Mouse (Mus musculus): ENCODE data around the gene Nmrk2. TPM values are rescaled to one million over a fixed set of nuclear protein-coding genes. Genes with fewer than 3 reads are reported as not detected.

The Nmrk2 gene
- total RNA-seq, 2 experiments from 2014 or later: not detected

- DNase-seq (ENCODE audit: low spot score in 2 of 2): peak; percentile 100
Observed at GRCm38 (mm10) chr10:81167200-81168086, 34.4 kb downstream of the Nmrk2 start, which contains the start of gene Pias4. Gene Pias4 (minus strand): TSS chr10:81167923.

GRCm38 (mm10) chr10:81165118-81165517 is 36.7 kb downstream of the Nmrk2 start:
- DNase-seq (ENCODE audit: low spot score in 2 of 2): no peak

GRCm38 (mm10) chr10:81162318-81162652 is 39.6 kb downstream of the Nmrk2 start:
- DNase-seq (ENCODE audit: low spot score in 2 of 2): no peak

GRCm38 (mm10) chr10:81161602-81162317 is 40.1 kb downstream of the Nmrk2 start:
- no peak for DNase-seq (ENCODE audit: low spot score in 2 of 2)

GRCm38 (mm10) chr10:81154736-81155135 is 47.1 kb downstream of the Nmrk2 start:
- no peak for DNase-seq (ENCODE audit: low spot score in 2 of 2)

- no peak for DNase-seq (ENCODE audit: low spot score in 2 of 2)
Observed at GRCm38 (mm10) chr10:81154313-81154712, 47.5 kb downstream of the Nmrk2 start.

GRCm38 (mm10) chr10:81152609-81153008 is 49.2 kb downstream of the Nmrk2 start:
- no peak for DNase-seq (ENCODE audit: low spot score in 2 of 2)

- DNase-seq (ENCODE audit: low spot score in 2 of 2): no peak
Observed at GRCm38 (mm10) chr10:81151261-81151660, 50.6 kb downstream of the Nmrk2 start.

Other genes with a start within 250 kb of the Nmrk2 start
- gene Gng7, start 187.1 kb downstream of the Nmrk2 start, total RNA-seq (2021): 100 to 1,000 TPM; 107 to 137 TPM
- 100 to 1,000 TPM; 104 to 113 TPM for gene Diras1, start 176.4 kb downstream of the Nmrk2 start, total RNA-seq (2021)
- gene Slc39a3, start 164.6 kb downstream of the Nmrk2 start, total RNA-seq (2021): 10 to 100 TPM; 56.9 to 60.1 TPM
- 100 to 1,000 TPM; 178 to 182 TPM for gene Sgta, start 141.9 kb downstream of the Nmrk2 start, total RNA-seq (2021)
- 10 to 100 TPM; 43.9 to 49.4 TPM for gene Thop1, start 132.0 kb downstream of the Nmrk2 start, total RNA-seq (2021)
- gene Creb3l3, start 103.2 kb downstream of the Nmrk2 start, total RNA-seq (2021): under 1 TPM; 0.35 to 0.67 TPM
- 100 to 1,000 TPM; 133 to 137 TPM for gene Map2k2, start 96.1 kb downstream of the Nmrk2 start, total RNA-seq (2021)
- gene Zbtb7a, start 66.8 kb downstream of the Nmrk2 start, total RNA-seq (2021): 100 to 1,000 TPM; 135 to 137 TPM
- gene Pias4, start 34.1 kb downstream of the Nmrk2 start, total RNA-seq (2021): 10 to 100 TPM; 27.8 to 28.8 TPM
- gene Eef2, start 25.4 kb downstream of the Nmrk2 start, total RNA-seq (2021): 100 to 1,000 TPM; 899 to 919 TPM
- gene Dapk3, start 19.0 kb downstream of the Nmrk2 start, total RNA-seq (2021): 10 to 100 TPM; 77.4 to 80.3 TPM
- not detected for gene 4930442H23Rik, start 18.2 kb downstream of the Nmrk2 start, total RNA-seq (2021)
- gene Atcay, start 28.8 kb upstream of the Nmrk2 start, total RNA-seq (2021): 100 to 1,000 TPM; 197 to 204 TPM
- 10 to 100 TPM; 59.2 to 65.5 TPM for gene Zfr2, start 31.1 kb upstream of the Nmrk2 start, total RNA-seq (2021)
- gene Matk, start 50.9 kb upstream of the Nmrk2 start, total RNA-seq (2021): 100 to 1,000 TPM; 187 to 195 TPM
- gene Mrpl54, start 64.9 kb upstream of the Nmrk2 start, total RNA-seq (2021): 10 to 100 TPM; 38.8 to 43.5 TPM
- 10 to 100 TPM; 36.7 to 42.7 TPM for gene Apba3, start 64.9 kb upstream of the Nmrk2 start, total RNA-seq (2021)
- under 1 TPM; 0.16 to 0.23 TPM for gene Tjp3, start 89.5 kb upstream of the Nmrk2 start, total RNA-seq (2021)
- 100 to 1,000 TPM; 415 to 417 TPM for gene Pip5k1c, start 90.9 kb upstream of the Nmrk2 start, total RNA-seq (2021)
- gene Cactin, start 119.1 kb upstream of the Nmrk2 start, total RNA-seq (2021): 10 to 100 TPM; 30.5 to 34.6 TPM
- 1 to 10 TPM; 1.1 to 1.5 TPM for gene Tbxa2r, start 126.7 kb upstream of the Nmrk2 start, total RNA-seq (2021)
- gene Gipc3, start 141.2 kb upstream of the Nmrk2 start, total RNA-seq (2021): 1 to 10 TPM; 2.5 to 3.6 TPM
- gene Hmg20b, start 148.4 kb upstream of the Nmrk2 start, total RNA-seq (2021): 10 to 100 TPM; 28.9 to 30.5 TPM
- gene Mfsd12, start 155.4 kb upstream of the Nmrk2 start, total RNA-seq (2021): 10 to 100 TPM; 38.1 to 42.0 TPM
- 1 to 10 TPM; 1.2 to 1.3 TPM for gene 4930404N11Rik, start 163.8 kb upstream of the Nmrk2 start, total RNA-seq (2021)
- 10 to 100 TPM; 71.1 to 72.1 TPM for gene Fzr1, start 176.5 kb upstream of the Nmrk2 start, total RNA-seq (2021)
- gene Dohh, start 182.4 kb upstream of the Nmrk2 start, total RNA-seq (2021): 10 to 100 TPM; 87.4 to 97.6 TPM
- 1 to 10 TPM; 3.1 to 3.8 TPM for gene Gm48551, start 182.4 kb upstream of the Nmrk2 start, total RNA-seq (2021)
- gene Gm48552, start 187.0 kb upstream of the Nmrk2 start, total RNA-seq (2021): 1 to 10 TPM; 2.7 to 2.8 TPM
- gene Smim24, start 191.0 kb upstream of the Nmrk2 start, total RNA-seq (2021): 1 to 10 TPM; 1.1 to 1.2 TPM

Measured in left cerebral cortex, adult 18-20 months (tissue).